Mouse (Mus musculus): ENCODE measurements around the gene Myo18b. TPM values are rescaled to one million over a fixed set of nuclear protein-coding genes. Genes with fewer than 3 reads are reported as not detected.

Gene Myo18b
- total and polyA plus RNA-seq, 3 experiments = 0.05 TPM; not detected in 2

- Histone ChIP-seq H3K9me3 (replicated peaks) (peaks cover 97% of the 10 kb centered on the region), H3K27me3 (ENCODE audit: insufficient read depth, low read length) (no peaks in the 10 kb centered on the region), H3K4me3 (ENCODE audit: low read depth, low read length) (no peak overlapping the region), H3K36me3 (replicated peaks) (no peaks in the 10 kb centered on the region), H3K4me1 (ENCODE audit: insufficient read depth, low read depth, low read length) (no peaks in the 10 kb centered on the region)
- DNase-seq (ENCODE audit: low spot score) (no peak), ATAC-seq (ENCODE audit: extremely low read depth, insufficient number of reproducible peaks, low FRiP score, poor library complexity, severe bottlenecking) (no peak)
- TF ChIP-seq GATA2 (IDR thresholded peaks at IDR 0.05; ENCODE audit: borderline replicate concordance, low read depth, low read length) = no peak
- no peak for TF ChIP-seq GATA1 (IDR thresholded peaks at IDR 0.05; ENCODE audit: borderline replicate concordance, low read length)
- TF ChIP-seq CTCF (IDR thresholded peaks at IDR 0.05; ENCODE audit: low read depth, low read length) = no peak
- no peak for TF ChIP-seq TAL1 (conservative IDR thresholded peaks at IDR 0.05; ENCODE audit: low read depth, low read length)
- TF ChIP-seq POLR2AphosphoS5 (IDR thresholded peaks at IDR 0.05; ENCODE audit: insufficient replicate concordance, low read depth, low read length) = no peak
These were observed 48.1 kb downstream of the Myo18b start for GRCm38 (mm10) chr5:112847985-112848542.

- H3K27me3 ChIP-seq (ENCODE audit: insufficient read depth, low read length) = no peaks in the 10 kb centered on the region
- H3K36me3 ChIP-seq (replicated peaks) = no peaks in the 10 kb centered on the region
- DNase-seq (ENCODE audit: low spot score) = no peak
These were observed 50.0 kb downstream of the Myo18b start for GRCm38 (mm10) chr5:112846146-112846545.

GRCm38 (mm10) chr5:112844460-112844859 lies 51.7 kb downstream of the Myo18b start:
- H3K9me3 ChIP-seq (replicated peaks) = peaks cover 97% of the 10 kb centered on the region
- ATAC-seq (ENCODE audit: extremely low read depth, insufficient number of reproducible peaks, low FRiP score, poor library complexity, severe bottlenecking) (no peak), DNase-seq (ENCODE audit: low spot score) (no peak)
- H3K4me1 ChIP-seq (ENCODE audit: insufficient read depth, low read depth, low read length) = no peaks in the 10 kb centered on the region
- TF ChIP-seq POLR2AphosphoS5 (IDR thresholded peaks at IDR 0.05; ENCODE audit: insufficient replicate concordance, low read depth, low read length) (no peak), CTCF (IDR thresholded peaks at IDR 0.05; ENCODE audit: low read depth, low read length) (no peak), GATA1 (IDR thresholded peaks at IDR 0.05; ENCODE audit: borderline replicate concordance, low read length) (no peak), GATA2 (IDR thresholded peaks at IDR 0.05; ENCODE audit: borderline replicate concordance, low read depth, low read length) (no peak), TAL1 (conservative IDR thresholded peaks at IDR 0.05; ENCODE audit: low read depth, low read length) (no peak)
- H3K36me3 ChIP-seq (replicated peaks) = no peaks in the 10 kb centered on the region
- no peak overlapping the region for H3K4me3 ChIP-seq (ENCODE audit: low read depth, low read length)
- no peaks in the 10 kb centered on the region for H3K27me3 ChIP-seq (ENCODE audit: insufficient read depth, low read length)

More at GRCm38 (mm10) chr5:112846146-112846545, 50.0 kb downstream of the Myo18b start:
- TF ChIP-seq GATA2 (IDR thresholded peaks at IDR 0.05; ENCODE audit: borderline replicate concordance, low read depth, low read length) (no peak), TAL1 (conservative IDR thresholded peaks at IDR 0.05; ENCODE audit: low read depth, low read length) (no peak), GATA1 (IDR thresholded peaks at IDR 0.05; ENCODE audit: borderline replicate concordance, low read length) (no peak), CTCF (IDR thresholded peaks at IDR 0.05; ENCODE audit: low read depth, low read length) (no peak), POLR2AphosphoS5 (IDR thresholded peaks at IDR 0.05; ENCODE audit: insufficient replicate concordance, low read depth, low read length) (no peak)
- no peaks in the 10 kb centered on the region for H3K4me1 ChIP-seq (ENCODE audit: insufficient read depth, low read depth, low read length)
- no peak for ATAC-seq (ENCODE audit: extremely low read depth, insufficient number of reproducible peaks, low FRiP score, poor library complexity, severe bottlenecking)
- no peak overlapping the region; the same call in 1 of the 2 replicates for H3K4me3 ChIP-seq (ENCODE audit: low read depth, low read length)
- H3K9me3 ChIP-seq (replicated peaks) = peaks cover 97% of the 10 kb centered on the region

- peaks cover 97% of the 10 kb centered on the region for H3K9me3 ChIP-seq (replicated peaks)
- no peak for ATAC-seq (ENCODE audit: extremely low read depth, insufficient number of reproducible peaks, low FRiP score, poor library complexity, severe bottlenecking)
These were observed 52.4 kb downstream of the Myo18b start for GRCm38 (mm10) chr5:112843676-112844257.

GRCm38 (mm10) chr5:112842696-112843095 lies 53.5 kb downstream of the Myo18b start:
- H3K4me3 ChIP-seq (ENCODE audit: low read depth, low read length) = no peak overlapping the region
- no peak for TF ChIP-seq GATA2 (IDR thresholded peaks at IDR 0.05; ENCODE audit: borderline replicate concordance, low read depth, low read length)
- no peak for TF ChIP-seq GATA1 (IDR thresholded peaks at IDR 0.05; ENCODE audit: borderline replicate concordance, low read length)
- TF ChIP-seq TAL1 (conservative IDR thresholded peaks at IDR 0.05; ENCODE audit: low read depth, low read length) = no peak
- no peak for TF ChIP-seq CTCF (IDR thresholded peaks at IDR 0.05; ENCODE audit: low read depth, low read length)
- TF ChIP-seq POLR2AphosphoS5 (IDR thresholded peaks at IDR 0.05; ENCODE audit: insufficient replicate concordance, low read depth, low read length) = no peak
- ATAC-seq (ENCODE audit: extremely low read depth, insufficient number of reproducible peaks, low FRiP score, poor library complexity, severe bottlenecking) = no peak
- no peaks in the 10 kb centered on the region; the same call in 1 of the 2 replicates for H3K4me1 ChIP-seq (ENCODE audit: insufficient read depth, low read depth, low read length)
- H3K36me3 ChIP-seq (replicated peaks) = no peaks in the 10 kb centered on the region
- peaks cover 98% of the 10 kb centered on the region for H3K9me3 ChIP-seq (replicated peaks)
- H3K27me3 ChIP-seq (ENCODE audit: insufficient read depth, low read length) = no peaks in the 10 kb centered on the region
- no peak for DNase-seq (ENCODE audit: low spot score)

More at GRCm38 (mm10) chr5:112843676-112844257, 52.4 kb downstream of the Myo18b start:
- Histone ChIP-seq H3K4me3 (ENCODE audit: low read depth, low read length) (no peak overlapping the region), H3K4me1 (ENCODE audit: insufficient read depth, low read depth, low read length) (no peaks in the 10 kb centered on the region; the same call in 1 of the 2 replicates), H3K27me3 (ENCODE audit: insufficient read depth, low read length) (no peaks in the 10 kb centered on the region), H3K36me3 (replicated peaks) (no peaks in the 10 kb centered on the region)
- no peak for DNase-seq (ENCODE audit: low spot score)
- TF ChIP-seq CTCF (IDR thresholded peaks at IDR 0.05; ENCODE audit: low read depth, low read length) (no peak), TAL1 (conservative IDR thresholded peaks at IDR 0.05; ENCODE audit: low read depth, low read length) (no peak), GATA2 (IDR thresholded peaks at IDR 0.05; ENCODE audit: borderline replicate concordance, low read depth, low read length) (no peak), POLR2AphosphoS5 (IDR thresholded peaks at IDR 0.05; ENCODE audit: insufficient replicate concordance, low read depth, low read length) (no peak), GATA1 (IDR thresholded peaks at IDR 0.05; ENCODE audit: borderline replicate concordance, low read length) (no peak)

- DNase-seq (ENCODE audit: low spot score) = no peak
- H3K4me1 ChIP-seq (ENCODE audit: insufficient read depth, low read depth, low read length) = no peaks in the 10 kb centered on the region; the same call in 1 of the 2 replicates
- H3K9me3 ChIP-seq (replicated peaks) = peaks cover 98% of the 10 kb centered on the region
- TF ChIP-seq GATA2 (IDR thresholded peaks at IDR 0.05; ENCODE audit: borderline replicate concordance, low read depth, low read length) (no peak), TAL1 (conservative IDR thresholded peaks at IDR 0.05; ENCODE audit: low read depth, low read length) (no peak), CTCF (IDR thresholded peaks at IDR 0.05; ENCODE audit: low read depth, low read length) (no peak), POLR2AphosphoS5 (IDR thresholded peaks at IDR 0.05; ENCODE audit: insufficient replicate concordance, low read depth, low read length) (no peak), GATA1 (IDR thresholded peaks at IDR 0.05; ENCODE audit: borderline replicate concordance, low read length) (no peak)
- H3K27me3 ChIP-seq (ENCODE audit: insufficient read depth, low read length) = no peaks in the 10 kb centered on the region
- no peak overlapping the region for H3K4me3 ChIP-seq (ENCODE audit: low read depth, low read length)
- no peaks in the 10 kb centered on the region for H3K36me3 ChIP-seq (replicated peaks)
- no peak for ATAC-seq (ENCODE audit: extremely low read depth, insufficient number of reproducible peaks, low FRiP score, poor library complexity, severe bottlenecking)
These were observed 54.3 kb downstream of the Myo18b start for GRCm38 (mm10) chr5:112841850-112842249.

All from G1E (cell line).